Comparison of ENCODE assay signal across 20 mouse cellular contexts in genomic region chr19:60113666-60114388, GRCm38 (mm10).
DNase-seq lines count a peak whose midpoint lies in the region; ATAC-seq and TF ChIP-seq lines count a peak whose summit lies in the region.
"Had no signal": no experiment of that assay in that cellular context is flagged by ENCODE, and none has a peak within 500 bp of the region (broad histone marks: within the 10 kb centered on the region; RNA-seq: fewer than 3 reads in every experiment).

No protein-coding gene starts in this region.

- H3K4me1 ChIP-seq in kidney, embryonic 15.5 days: peaks cover 7% of the 10 kb centered on the region
- H3K4me1 ChIP-seq in limb, embryonic 10.5 days: peaks cover 24% of the 10 kb centered on the region
- no peaks in the 10 kb centered on the region for H3K4me1 ChIP-seq in cerebellum, adult 2 months (ENCODE audit: control insufficient read depth, insufficient read depth, low read length)
- H3K4me1 ChIP-seq: embryonic facial prominence, embryonic 15.5 days; liver, embryonic 12.5 days; lung, embryonic 15.5 days; midbrain, embryonic 15.5 days had no signal

- DNase-seq in kidney, postnatal 25 days: no peak
- peak; percentile 77 for DNase-seq in embryo, embryonic 10.5 days (ENCODE audit: low spot score)
- DNase-seq in limb, embryonic 10.5 days (ENCODE audit: low spot score): peak; percentile 43
- DNase-seq in cerebellum, adult 2 months: no peak
- DNase-seq in testis, postnatal 14 days (ENCODE audit: low spot score): no peak
- DNase-seq: adrenal gland, adult 2 months; cerebellum, adult 11 months; cerebellum, postnatal 25 days; heart, postnatal 14 days; right cerebral cortex, postnatal 4 days; thymus, postnatal 4 days had no signal

- H3K36me3 ChIP-seq in kidney, embryonic 15.5 days: no peaks in the 10 kb centered on the region
- no peaks in the 10 kb centered on the region for H3K36me3 ChIP-seq in limb, embryonic 10.5 days
- H3K36me3 ChIP-seq: embryonic facial prominence, embryonic 15.5 days; liver, embryonic 12.5 days; lung, embryonic 15.5 days; midbrain, embryonic 15.5 days had no signal

- H3K4me2 ChIP-seq in kidney, embryonic 15.5 days: no peak overlapping the region
- H3K4me2 ChIP-seq: embryonic facial prominence, embryonic 15.5 days; heart, embryonic 11.5 days; liver, embryonic 12.5 days; lung, embryonic 15.5 days; midbrain, embryonic 15.5 days had no signal

- H3K4me3 ChIP-seq in kidney, embryonic 15.5 days (replicated peaks): no peak overlapping the region
- no peak overlapping the region for H3K4me3 ChIP-seq in limb, embryonic 10.5 days
- no peak overlapping the region for H3K4me3 ChIP-seq in cerebellum, adult 2 months (replicated peaks; ENCODE audit: insufficient read depth, low read depth, low read length)
- H3K4me3 ChIP-seq: embryonic facial prominence, embryonic 15.5 days; liver, embryonic 12.5 days; lung, embryonic 15.5 days; midbrain, embryonic 15.5 days had no signal

- H3K27ac ChIP-seq in kidney, embryonic 15.5 days: no peak overlapping the region
- 0 out of 2 replicates have a peak overlapping the region, but pooled peaks have one; percentile 5 for H3K27ac ChIP-seq in limb, embryonic 10.5 days
- no peak overlapping the region for H3K27ac ChIP-seq in cerebellum, adult 2 months (ENCODE audit: insufficient read depth, low read length)
- H3K27ac ChIP-seq: embryonic facial prominence, embryonic 15.5 days; liver, embryonic 12.5 days; lung, embryonic 15.5 days; midbrain, embryonic 15.5 days had no signal

- H3K9ac ChIP-seq in kidney, embryonic 15.5 days: no peak overlapping the region
- H3K9ac ChIP-seq: embryonic facial prominence, embryonic 15.5 days; liver, embryonic 12.5 days; lung, embryonic 15.5 days; midbrain, embryonic 15.5 days had no signal

- TF ChIP-seq POLR2A in cerebellum, adult 2 months (IDR thresholded peaks at IDR 0.05; ENCODE audit: borderline replicate concordance, insufficient read depth, low read length): no peak

- no peak for TF ChIP-seq CTCF in cerebellum, adult 2 months (IDR thresholded peaks at IDR 0.05; ENCODE audit: borderline replicate concordance, insufficient read depth, low read depth, low read length)

- H3K9me3 ChIP-seq in kidney, embryonic 15.5 days (replicated peaks): no peaks in the 10 kb centered on the region
- no peaks in the 10 kb centered on the region for H3K9me3 ChIP-seq in limb, embryonic 10.5 days (replicated peaks)
- H3K9me3 ChIP-seq: embryonic facial prominence, embryonic 15.5 days; liver, embryonic 12.5 days; lung, embryonic 15.5 days; midbrain, embryonic 15.5 days had no signal

- ATAC-seq in kidney, embryonic 15.5 days (replicated peaks; ENCODE audit: low FRiP score): 0 out of 2 replicates have a peak, but pooled peaks have one; percentile 29
- no peak for ATAC-seq in erythroid progenitor cell, adult 5-6 weeks (replicated peaks; ENCODE audit: low FRiP score, poor library complexity, severe bottlenecking)
- ATAC-seq: forebrain, embryonic 14.5 days; inflammation-experienced regulatory T-cells, adult 6 months; liver, embryonic 12.5 days; midbrain, embryonic 15.5 days had no signal

- WGBS in kidney, embryonic 15.5 days: 48% methylated on average over 7 of the region's 7 CpGs
- 53% methylated on average over 7 of the region's 7 CpGs for WGBS in limb, embryonic 10.5 days
- WGBS in cerebellum, adult 2 months: 38% methylated on average over 7 of the region's 7 CpGs

- no peaks in the 10 kb centered on the region for H3K27me3 ChIP-seq in kidney, embryonic 15.5 days
- 0 out of 2 replicates have a peak, but pooled peaks cover 3% of the 10 kb centered on the region for H3K27me3 ChIP-seq in limb, embryonic 10.5 days (ENCODE audit: low read depth, poor library complexity, severe bottlenecking)
- H3K27me3 ChIP-seq in cerebellum, adult 2 months (ENCODE audit: control insufficient read depth, insufficient read depth, low read length): no peaks in the 10 kb centered on the region; the same call in 1 of the 2 replicates
- H3K27me3 ChIP-seq: embryonic facial prominence, embryonic 15.5 days; liver, embryonic 12.5 days; lung, embryonic 15.5 days; midbrain, embryonic 15.5 days had no signal

Comparison
In these comparisons a context has a peak if more than half of its experiments do, and no peak if none do; other contexts are left out.
1. DNase-seq: peak in embryo, embryonic 10.5 days (single experiment) and limb, embryonic 10.5 days (single experiment); none in kidney, postnatal 25 days (0 of 2), cerebellum, adult 2 months (0 of 2) and testis, postnatal 14 days (single experiment).